Mouse (Mus musculus): Measurements from ENCODE around the gene 4930558K02Rik.

Gene 4930558K02Rik

GRCm38 (mm10) chr1:162004821-162005770 lies 25.7 kb upstream of the 4930558K02Rik start:
- peak; percentile 31 for DNase-seq (ENCODE audit: low read depth, low spot score)
- no peaks in the 10 kb centered on the region for H3K27me3 ChIP-seq (ENCODE audit: control insufficient read depth, insufficient read depth, low read length, poor library complexity, severe bottlenecking)
- H3K36me3 ChIP-seq (ENCODE audit: control insufficient read depth, insufficient read depth, low read length, poor library complexity, severe bottlenecking): no peaks in the 10 kb centered on the region

GRCm38 (mm10) chr1:162004518-162004780 lies 25.0 kb upstream of the 4930558K02Rik start:
- no peak for DNase-seq (ENCODE audit: low read depth, low spot score)
- Histone ChIP-seq H3K27me3 (ENCODE audit: control insufficient read depth, insufficient read depth, low read length, poor library complexity, severe bottlenecking) (no peaks in the 10 kb centered on the region), H3K36me3 (ENCODE audit: control insufficient read depth, insufficient read depth, low read length, poor library complexity, severe bottlenecking) (no peaks in the 10 kb centered on the region)

DNA sequence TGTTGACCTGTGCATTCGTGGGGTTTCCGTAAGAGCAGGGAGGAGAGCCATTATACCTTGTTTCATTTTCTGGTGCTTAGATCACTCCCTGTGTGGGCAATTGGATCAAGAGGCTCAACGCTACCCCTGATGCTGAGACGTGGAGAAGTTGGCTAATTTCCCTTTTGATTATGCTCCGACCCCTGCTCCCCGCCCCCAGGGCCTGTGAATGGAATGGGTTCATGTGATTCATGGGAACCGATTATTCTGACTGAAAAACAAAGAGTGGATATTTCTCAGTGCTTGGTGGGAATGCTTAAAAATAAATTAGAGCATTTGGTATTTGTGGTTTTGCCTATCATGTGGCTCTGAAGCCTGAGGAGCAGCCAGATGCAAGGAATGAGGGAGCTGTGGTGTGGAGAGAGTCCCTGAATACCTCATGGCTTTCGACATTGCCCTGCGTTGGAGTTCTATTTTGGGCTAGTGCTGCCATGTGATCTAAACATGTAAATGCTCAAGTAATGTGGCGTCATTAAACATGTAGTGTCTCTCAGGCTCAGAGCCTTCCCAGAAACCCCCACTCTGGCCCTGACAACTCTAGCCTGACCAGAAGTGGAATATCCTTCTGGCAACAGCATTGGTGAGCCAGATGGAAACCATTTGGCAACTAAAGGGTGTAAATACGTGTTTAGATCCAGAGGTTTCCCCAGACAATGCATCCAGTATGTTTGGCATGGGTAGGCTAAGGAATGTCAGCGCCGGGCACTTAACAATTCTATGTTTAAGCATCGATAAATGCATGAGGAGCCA lies 24.5 kb upstream of the 4930558K02Rik start:
- H3K27me3 ChIP-seq (ENCODE audit: control insufficient read depth, insufficient read depth, low read length, poor library complexity, severe bottlenecking): no peaks in the 10 kb centered on the region
- no peaks in the 10 kb centered on the region for H3K36me3 ChIP-seq (ENCODE audit: control insufficient read depth, insufficient read depth, low read length, poor library complexity, severe bottlenecking)
- DNase-seq (ENCODE audit: low read depth, low spot score): no peak

DNA sequence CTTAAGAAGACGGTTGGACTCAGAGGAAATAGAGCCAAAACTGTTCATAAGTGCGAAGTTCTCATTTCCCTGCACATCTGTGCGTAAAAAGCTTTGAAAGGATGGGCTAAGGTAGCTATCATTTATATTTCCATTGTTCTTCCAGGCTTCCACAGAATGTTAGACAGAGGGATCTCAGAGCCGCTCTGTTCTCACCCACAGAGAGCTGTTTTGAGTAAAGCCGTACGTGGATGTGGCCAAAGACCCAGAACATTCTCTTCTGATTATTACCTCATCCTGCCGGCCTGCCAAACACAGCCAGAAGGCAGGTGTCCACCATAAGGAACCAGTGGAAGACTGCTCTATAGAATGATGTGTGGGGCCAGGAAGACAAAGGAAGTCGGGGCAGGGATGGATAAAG lies 21.9 kb upstream of the 4930558K02Rik start:
- DNase-seq (ENCODE audit: low read depth, low spot score): no peak
- Histone ChIP-seq H3K36me3 (ENCODE audit: control insufficient read depth, insufficient read depth, low read length, poor library complexity, severe bottlenecking) (no peaks in the 10 kb centered on the region), H3K27me3 (ENCODE audit: control insufficient read depth, insufficient read depth, low read length, poor library complexity, severe bottlenecking) (no peaks in the 10 kb centered on the region)

- Histone ChIP-seq H3K27me3 (ENCODE audit: control insufficient read depth, insufficient read depth, low read length, poor library complexity, severe bottlenecking) (no peaks in the 10 kb centered on the region), H3K36me3 (ENCODE audit: control insufficient read depth, insufficient read depth, low read length, poor library complexity, severe bottlenecking) (no peaks in the 10 kb centered on the region)
- DNase-seq (ENCODE audit: low read depth, low spot score): peak; percentile 81
Measured at GRCm38 (mm10) chr1:161999882-162000371, 20.5 kb upstream of the 4930558K02Rik start.

DNA sequence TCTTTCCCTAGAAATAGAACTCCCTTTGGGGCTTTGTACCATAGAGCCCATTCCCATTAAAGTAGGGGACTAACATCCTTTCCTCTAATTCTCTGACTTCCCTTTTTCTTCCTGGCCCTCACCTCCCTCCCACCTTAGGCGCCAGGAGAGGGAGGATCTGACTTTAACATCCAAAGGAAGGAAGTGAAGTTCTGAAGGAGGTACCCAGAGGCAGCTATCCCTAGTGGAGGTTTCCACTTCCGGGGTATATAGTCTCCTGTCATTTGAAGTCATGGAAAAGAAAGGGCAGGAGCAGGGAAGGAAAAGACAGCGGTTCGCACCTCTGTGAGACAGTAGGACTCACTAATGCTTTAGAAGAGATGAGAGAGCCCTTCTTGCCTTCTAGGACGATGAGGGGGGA lies 19.9 kb upstream of the 4930558K02Rik start:
- no peaks in the 10 kb centered on the region for H3K36me3 ChIP-seq (ENCODE audit: control insufficient read depth, insufficient read depth, low read length, poor library complexity, severe bottlenecking)
- no peak for DNase-seq (ENCODE audit: low read depth, low spot score)
- H3K27me3 ChIP-seq (ENCODE audit: control insufficient read depth, insufficient read depth, low read length, poor library complexity, severe bottlenecking): no peaks in the 10 kb centered on the region

- peak; percentile 68 for DNase-seq (ENCODE audit: low read depth, low spot score)
- Histone ChIP-seq H3K36me3 (ENCODE audit: control insufficient read depth, insufficient read depth, low read length, poor library complexity, severe bottlenecking) (no peaks in the 10 kb centered on the region), H3K27me3 (ENCODE audit: control insufficient read depth, insufficient read depth, low read length, poor library complexity, severe bottlenecking) (no peaks in the 10 kb centered on the region)
Measured at GRCm38 (mm10) chr1:161998781-161999180, 19.3 kb upstream of the 4930558K02Rik start.

GRCm38 (mm10) chr1:161992389-161992788 lies 13.0 kb upstream of the 4930558K02Rik start:
- H3K27me3 ChIP-seq (ENCODE audit: control insufficient read depth, insufficient read depth, low read length, poor library complexity, severe bottlenecking): no peaks in the 10 kb centered on the region
- DNase-seq (ENCODE audit: low read depth, low spot score): no peak
- H3K36me3 ChIP-seq (ENCODE audit: control insufficient read depth, insufficient read depth, low read length, poor library complexity, severe bottlenecking): no peaks in the 10 kb centered on the region

- H3K27me3 ChIP-seq (ENCODE audit: control insufficient read depth, insufficient read depth, low read length, poor library complexity, severe bottlenecking): no peaks in the 10 kb centered on the region
- DNase-seq (ENCODE audit: low read depth, low spot score): no peak
- no peaks in the 10 kb centered on the region for H3K36me3 ChIP-seq (ENCODE audit: control insufficient read depth, insufficient read depth, low read length, poor library complexity, severe bottlenecking)
Measured at GRCm38 (mm10) chr1:161991846-161992245, 12.4 kb upstream of the 4930558K02Rik start.

- Histone ChIP-seq H3K27me3 (ENCODE audit: control insufficient read depth, insufficient read depth, low read length, poor library complexity, severe bottlenecking) (no peaks in the 10 kb centered on the region), H3K36me3 (ENCODE audit: control insufficient read depth, insufficient read depth, low read length, poor library complexity, severe bottlenecking) (no peaks in the 10 kb centered on the region)
- DNase-seq (ENCODE audit: low read depth, low spot score): no peak
Measured at GRCm38 (mm10) chr1:161990684-161991578, 11.5 kb upstream of the 4930558K02Rik start.

GRCm38 (mm10) chr1:161983979-161984566 lies 4.6 kb upstream of the 4930558K02Rik start:
- DNase-seq (ENCODE audit: low read depth, low spot score): no peak
- Histone ChIP-seq H3K27me3 (ENCODE audit: control insufficient read depth, insufficient read depth, low read length, poor library complexity, severe bottlenecking) (no peaks in the 10 kb centered on the region), H3K36me3 (ENCODE audit: control insufficient read depth, insufficient read depth, low read length, poor library complexity, severe bottlenecking) (no peaks in the 10 kb centered on the region)

DNA sequence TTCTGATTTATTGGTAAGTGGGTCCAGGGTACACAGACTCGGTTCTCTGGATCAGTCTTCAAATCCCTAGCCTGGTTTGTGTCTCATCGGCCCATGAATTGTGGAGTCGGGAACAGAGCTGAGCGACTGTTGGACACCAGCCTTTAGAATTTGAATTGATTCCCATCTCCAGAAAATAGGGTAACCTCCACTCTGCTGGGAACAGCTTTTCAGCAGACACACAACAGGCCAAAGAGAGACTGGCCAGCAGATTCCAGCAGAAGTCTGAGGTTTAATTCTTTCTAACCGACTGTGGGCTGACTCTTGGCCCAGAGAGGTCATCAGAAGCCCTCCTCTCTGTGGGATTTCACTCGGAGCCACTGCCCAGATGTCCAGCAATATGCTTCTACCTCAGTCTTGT lies 4.0 kb upstream of the 4930558K02Rik start:
- no peaks in the 10 kb centered on the region for H3K27me3 ChIP-seq (ENCODE audit: control insufficient read depth, insufficient read depth, low read length, poor library complexity, severe bottlenecking)
- no peaks in the 10 kb centered on the region for H3K36me3 ChIP-seq (ENCODE audit: control insufficient read depth, insufficient read depth, low read length, poor library complexity, severe bottlenecking)
- no peak for DNase-seq (ENCODE audit: low read depth, low spot score)

GRCm38 (mm10) chr1:161980626-161981298 lies 1.3 kb upstream of the 4930558K02Rik start:
- DNase-seq (ENCODE audit: low read depth, low spot score): no peak
- H3K36me3 ChIP-seq (ENCODE audit: control insufficient read depth, insufficient read depth, low read length, poor library complexity, severe bottlenecking): no peaks in the 10 kb centered on the region

DNA sequence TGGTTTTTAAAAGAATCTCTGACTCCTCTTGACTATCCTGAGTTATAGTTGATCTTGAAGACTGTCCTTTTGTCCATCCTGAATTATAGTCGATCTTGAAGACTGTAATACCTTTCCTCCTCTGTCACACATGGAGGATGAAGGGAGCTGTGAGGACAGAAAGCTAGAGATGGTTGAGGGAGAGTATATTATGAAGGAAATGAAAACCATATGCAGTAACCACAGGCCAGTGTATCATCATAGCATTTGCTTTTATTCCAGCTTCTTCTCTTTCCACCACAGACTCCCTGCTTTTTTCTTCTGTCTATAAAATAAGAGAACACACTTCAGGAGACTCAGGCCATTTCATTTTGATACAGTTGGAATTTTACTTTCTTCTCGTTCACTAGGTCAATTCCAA lies 610 bp upstream of the 4930558K02Rik start:
- no peak for DNase-seq (ENCODE audit: low read depth, low spot score)
- H3K27me3 ChIP-seq (ENCODE audit: control insufficient read depth, insufficient read depth, low read length, poor library complexity, severe bottlenecking): no peaks in the 10 kb centered on the region
- no peaks in the 10 kb centered on the region for H3K36me3 ChIP-seq (ENCODE audit: control insufficient read depth, insufficient read depth, low read length, poor library complexity, severe bottlenecking)

More at GRCm38 (mm10) chr1:161980626-161981298, 1.3 kb upstream of the 4930558K02Rik start:
- H3K27me3 ChIP-seq (ENCODE audit: control insufficient read depth, insufficient read depth, low read length, poor library complexity, severe bottlenecking): no peaks in the 10 kb centered on the region
